Mouse (Mus musculus): ENCODE measurements around the gene Ubl5. TPM values are rescaled to one million over a fixed set of nuclear protein-coding genes. Genes with fewer than 3 reads are reported as not detected.
"Not testable (repeated sequence)": the region's sequence is repeated elsewhere in the genome, so short reads cannot be mapped to it uniquely, and the experiment has no call there.

Gene Ubl5
- total RNA-seq, 2 experiments from 2014 or later: 219 to 255 TPM

GRCm38 (mm10) chr9:20652260-20652658 lies 9.6 kb downstream of the Ubl5 start:
- no peak for DNase-seq
- intact Hi-C loops (cut with DNase I): loop anchor here (5.0 kb wide), 1 partner anchor 270 kb away; no protein-coding TSS in a partner anchor

GRCm38 (mm10) chr9:20653859-20654258 lies 11.2 kb downstream of the Ubl5 start:
- no peak for DNase-seq
- intact Hi-C loops (cut with DNase I): loop anchor here (5.0 kb wide), 1 partner anchor 272 kb away; no protein-coding TSS in a partner anchor

DNA sequence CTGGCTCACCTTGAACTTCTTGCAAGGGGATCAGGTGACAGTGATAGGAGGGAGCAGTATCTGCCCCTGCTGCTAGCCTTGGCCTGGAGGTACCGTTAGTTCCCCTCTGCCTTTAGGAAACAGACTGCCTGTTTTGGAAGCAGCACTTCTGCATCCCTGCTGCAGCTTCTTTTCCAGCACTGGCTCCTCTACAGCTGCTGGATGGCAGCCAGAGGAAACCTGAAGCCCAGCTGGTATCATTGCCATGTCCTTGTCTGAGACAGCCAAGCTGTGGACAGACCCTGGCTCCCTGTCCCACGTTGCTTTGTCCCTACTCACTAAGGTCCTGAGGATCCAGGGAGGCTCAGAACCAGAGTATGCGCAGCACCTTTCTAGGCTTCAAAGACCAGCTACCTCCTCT lies 14.9 kb downstream of the Ubl5 start:
- peak; percentile 44 to 50 for DNase-seq
- intact Hi-C loops (cut with DNase I): no loop called here

DNA sequence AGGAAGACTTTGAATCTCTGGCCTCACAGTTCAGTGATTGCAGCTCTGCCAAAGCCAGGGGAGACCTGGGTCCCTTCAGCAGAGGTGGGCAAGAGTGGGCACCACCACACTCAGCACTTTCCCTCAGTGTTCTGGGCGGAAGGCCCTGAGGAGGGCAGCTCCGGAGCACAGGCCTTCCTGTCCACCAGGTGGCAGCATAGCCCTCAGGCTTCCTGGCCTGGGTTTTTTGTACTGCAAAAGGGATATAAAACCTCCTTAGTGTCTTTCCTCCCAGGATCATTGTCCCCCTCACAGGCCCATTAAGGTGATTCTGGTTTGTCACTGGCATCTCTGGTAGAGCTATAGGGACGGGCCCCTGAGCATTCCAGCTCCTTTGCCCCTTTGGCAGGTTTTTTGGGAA lies 19.6 kb downstream of the Ubl5 start:
- intact Hi-C loops (cut with DNase I): loop anchor here (5.0 kb wide), 2 partner anchors 175 to 195 kb away; no protein-coding TSS in a partner anchor
- peak; percentile 71 to 75 for DNase-seq

DNA sequence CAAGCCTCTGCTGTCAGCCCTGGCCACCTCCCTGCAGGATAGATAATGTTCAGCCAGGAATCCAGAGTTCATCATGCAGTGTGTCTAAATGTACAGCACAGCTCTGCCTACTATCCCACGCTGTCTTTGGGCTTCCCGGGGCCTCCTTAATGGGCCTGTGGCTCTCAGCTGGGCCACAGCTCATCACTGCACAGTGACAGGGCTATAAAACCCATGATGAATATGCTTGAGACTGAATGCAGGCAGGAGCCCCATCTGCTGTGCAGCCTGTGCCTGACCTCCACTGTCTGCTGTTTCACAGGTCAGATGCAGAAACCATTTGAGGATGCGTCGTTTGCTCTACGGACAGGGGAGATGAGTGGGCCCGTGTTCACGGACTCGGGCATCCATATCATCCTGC lies 20.2 kb downstream of the Ubl5 start:
- DNase-seq: no peak
- intact Hi-C loops (cut with DNase I): loop anchor here (5.0 kb wide), 2 partner anchors 174 to 196 kb away; no protein-coding TSS in a partner anchor

DNA sequence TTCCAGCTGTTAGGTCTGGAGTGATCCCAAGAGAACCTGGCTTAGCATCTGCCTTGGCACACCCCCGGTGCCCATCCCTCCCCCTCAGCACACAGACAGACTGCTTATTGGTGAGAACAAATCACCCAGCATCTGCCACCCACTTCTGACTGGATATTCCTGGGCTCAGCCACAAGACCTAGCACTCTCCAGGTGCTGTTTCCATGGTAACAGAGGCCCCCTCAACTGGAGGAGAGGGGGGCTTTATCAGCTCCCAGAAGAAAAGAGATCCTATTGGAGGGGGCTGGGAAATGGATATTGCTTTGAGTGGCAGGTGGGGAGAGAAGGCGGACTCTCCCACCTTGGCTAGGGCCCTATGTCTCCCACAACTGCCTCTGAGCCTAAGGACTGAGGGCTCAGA lies 21.3 kb downstream of the Ubl5 start:
- intact Hi-C loops (cut with DNase I): loop anchor here (5.0 kb wide), 2 partner anchors 173 to 197 kb away; no protein-coding TSS in a partner anchor
- DNase-seq: no peak

- DNase-seq: no peak
- intact Hi-C loops (cut with DNase I): loop anchor here (5.0 kb wide), 2 partner anchors 173 to 197 kb away; no protein-coding TSS in a partner anchor
Observed at GRCm38 (mm10) chr9:20664366-20664765, 21.7 kb downstream of the Ubl5 start.

GRCm38 (mm10) chr9:20664982-20665637 lies 22.4 kb downstream of the Ubl5 start:
- DNase-seq: no peak
- intact Hi-C loops (cut with DNase I): loop anchor here (5.0 kb wide), 2 partner anchors 172 to 198 kb away; no protein-coding TSS in a partner anchor

GRCm38 (mm10) chr9:20665925-20666324 lies 23.2 kb downstream of the Ubl5 start:
- intact Hi-C loops (cut with DNase I): no loop called here
- DNase-seq: no peak

DNA sequence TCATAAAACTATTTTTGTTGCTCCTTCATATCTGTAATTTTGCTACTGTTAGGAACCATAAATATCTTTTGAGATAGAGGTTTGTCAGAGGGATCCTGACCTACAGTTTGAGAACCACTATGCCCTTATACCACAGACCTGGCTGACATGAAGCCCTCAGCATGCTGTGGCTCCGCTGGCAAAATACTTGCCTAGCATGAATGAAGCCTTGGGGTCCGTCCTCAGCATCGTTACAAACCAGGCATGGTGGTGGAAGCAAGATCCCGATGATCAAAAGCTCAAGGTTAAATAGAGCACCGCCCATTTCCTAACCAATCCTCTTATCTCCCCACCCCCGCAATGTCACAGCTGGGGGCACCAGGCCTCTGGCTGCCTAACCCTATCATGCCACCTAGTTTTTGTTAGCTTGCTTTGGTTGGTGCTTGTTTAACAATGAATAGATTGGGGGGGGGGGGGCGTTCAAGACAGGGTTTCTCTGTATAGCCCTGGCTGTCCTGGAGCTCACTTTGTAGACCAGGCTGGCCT lies 23.9 kb downstream of the Ubl5 start:
- intact Hi-C loops (cut with DNase I): no loop called here
- no peak for DNase-seq

- no peak for DNase-seq
- intact Hi-C loops (cut with DNase I): no loop called here
Observed at GRCm38 (mm10) chr9:20668065-20668464, 25.4 kb downstream of the Ubl5 start.

DNA sequence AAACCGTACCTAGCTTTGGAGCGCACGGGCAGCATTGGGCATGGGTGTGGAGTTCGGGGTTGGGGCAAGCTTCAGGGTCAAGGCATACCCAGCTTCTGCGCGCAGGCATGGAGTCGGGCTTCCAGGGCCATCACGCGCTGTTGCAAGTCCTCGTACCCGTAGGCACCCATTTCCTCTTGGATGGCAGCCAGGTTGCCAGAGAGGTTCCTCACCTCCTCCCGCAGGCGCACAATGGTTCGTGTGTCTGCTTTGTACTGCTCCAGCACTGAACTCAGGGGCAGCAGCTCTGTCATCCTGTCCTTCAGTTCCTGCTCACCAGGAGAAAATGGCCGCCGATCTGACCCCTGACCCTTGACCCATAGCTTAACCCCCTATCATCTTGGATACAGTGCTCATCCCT lies 29.4 kb downstream of the Ubl5 start:
- intact Hi-C loops (cut with DNase I): no loop called here
- no peak for DNase-seq

DNA sequence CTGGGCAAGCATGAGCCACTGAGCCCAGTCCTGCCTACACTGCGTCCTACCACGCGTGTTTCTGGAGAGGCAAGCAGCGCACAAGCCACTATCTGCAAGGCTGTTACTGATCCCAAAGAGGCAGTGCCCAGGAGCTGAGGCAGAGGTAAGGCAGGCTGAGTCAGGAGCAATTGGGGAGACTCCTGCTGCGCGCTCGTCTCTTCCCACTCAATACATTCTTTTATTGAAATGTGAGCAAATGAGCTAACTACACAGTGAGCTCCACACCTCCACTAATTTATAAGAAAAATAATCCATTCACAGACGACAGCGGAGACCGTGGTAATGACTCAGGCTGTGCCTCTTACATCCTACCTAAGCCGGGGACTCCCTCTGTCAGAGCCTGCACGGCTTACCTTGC lies 35.2 kb downstream of the Ubl5 start:
- no peak for DNase-seq
- intact Hi-C loops (cut with DNase I): no loop called here

GRCm38 (mm10) chr9:20680378-20680958 lies 37.8 kb downstream of the Ubl5 start:
- intact Hi-C loops (cut with DNase I): no loop called here
- DNase-seq: no peak

DNA sequence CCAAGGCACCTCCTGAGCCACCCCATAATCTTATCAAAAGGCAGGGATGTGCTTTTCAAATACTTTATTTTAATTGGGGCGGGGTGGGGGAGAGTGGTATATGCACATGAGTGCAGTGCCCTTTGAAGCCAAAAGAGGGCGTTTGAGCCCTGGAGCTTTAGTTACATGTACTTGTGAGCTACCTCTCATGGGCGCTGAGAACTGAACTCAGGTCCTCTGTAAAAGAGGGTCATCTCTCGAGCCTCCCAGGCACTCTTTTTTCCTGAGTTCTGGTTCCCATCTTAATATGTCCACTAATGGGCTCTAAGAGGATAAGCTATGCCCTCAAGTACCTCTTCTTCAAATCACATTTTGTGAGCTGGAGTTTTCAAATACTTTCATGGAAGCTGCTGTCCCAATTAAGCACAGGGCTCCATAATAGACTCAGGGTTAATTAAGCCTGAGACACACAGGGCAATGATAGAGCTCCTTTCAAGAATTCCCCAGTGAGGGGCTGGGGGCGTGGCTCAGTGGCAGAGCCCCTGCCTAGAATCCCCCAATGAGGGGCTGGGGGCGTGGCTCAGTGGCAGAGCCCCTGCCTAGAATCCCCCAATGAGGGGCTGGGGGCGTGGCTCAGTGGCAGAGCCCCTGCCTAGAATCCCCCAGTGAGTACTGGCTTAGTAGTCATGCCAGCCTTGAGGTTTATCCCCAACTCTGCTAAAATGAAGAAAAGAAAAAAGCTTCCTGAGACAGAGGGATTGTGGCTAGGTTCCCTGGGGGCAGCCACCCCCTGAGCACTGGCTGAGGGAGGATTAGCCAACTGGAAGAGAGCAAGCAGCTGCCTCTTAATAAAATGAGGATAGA lies 39.1 kb downstream of the Ubl5 start:
- DNase-seq: no peak
- intact Hi-C loops (cut with DNase I): no loop called here

DNA sequence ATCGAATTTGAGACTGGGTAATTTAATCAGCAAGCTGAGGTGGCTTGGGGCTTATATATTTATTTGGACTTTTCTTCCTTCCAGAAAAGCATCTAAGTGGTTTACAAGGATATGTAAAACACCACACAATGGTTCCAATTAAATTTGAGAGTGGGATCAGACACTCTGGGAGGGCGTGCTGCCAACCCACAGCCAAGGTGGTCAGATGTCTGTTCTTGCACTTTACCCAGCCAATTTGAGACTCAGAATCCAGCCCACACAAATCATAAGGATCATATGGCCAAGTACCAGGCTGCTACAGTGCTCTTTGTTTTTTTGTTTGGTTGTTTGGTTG lies 39.7 kb downstream of the Ubl5 start:
- DNase-seq: no peak
- intact Hi-C loops (cut with DNase I): no loop called here

DNA sequence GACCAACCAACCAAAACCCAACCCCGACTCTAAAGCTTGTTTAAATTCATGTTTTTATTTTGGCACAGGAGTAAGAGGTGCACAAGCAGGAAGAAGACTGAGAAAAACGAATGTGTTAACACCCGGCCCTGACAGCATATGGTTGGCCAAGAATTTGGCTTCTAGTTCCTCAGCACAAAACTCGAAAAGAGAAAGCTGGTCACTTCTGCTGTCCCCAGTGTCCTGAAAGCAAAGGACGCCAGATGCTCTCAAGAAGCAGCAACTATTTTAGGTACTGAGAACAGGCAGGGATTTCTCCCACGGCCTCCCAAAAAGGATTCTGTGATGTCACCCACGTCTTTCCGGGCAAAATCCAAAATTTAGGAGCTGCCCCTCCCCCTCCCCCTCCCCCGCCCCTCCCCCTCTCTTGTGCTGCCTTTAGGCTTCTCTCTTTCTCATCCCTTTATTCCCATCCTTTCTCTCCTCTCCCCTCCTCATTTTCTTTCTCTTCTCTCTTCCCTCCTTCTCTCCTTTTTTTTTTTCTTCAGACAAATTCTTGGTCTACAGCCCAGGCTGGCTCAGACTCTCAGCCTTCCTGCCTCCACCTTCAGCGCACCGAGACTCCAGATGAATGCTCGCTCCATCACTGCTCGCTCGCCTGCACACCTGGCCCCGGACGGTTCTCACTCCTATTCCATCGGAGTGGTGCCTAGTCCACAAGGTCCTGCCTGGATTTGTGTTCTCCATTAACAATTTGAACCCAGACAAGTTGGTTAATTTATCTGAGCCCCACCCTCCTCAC lies 42.6 kb downstream of the Ubl5 start:
- no peak for DNase-seq
- intact Hi-C loops (cut with DNase I): no loop called here

GRCm38 (mm10) chr9:20689403-20689802 lies 46.7 kb downstream of the Ubl5 start:
- intact Hi-C loops (cut with DNase I): no loop called here
- DNase-seq: no peak

DNA sequence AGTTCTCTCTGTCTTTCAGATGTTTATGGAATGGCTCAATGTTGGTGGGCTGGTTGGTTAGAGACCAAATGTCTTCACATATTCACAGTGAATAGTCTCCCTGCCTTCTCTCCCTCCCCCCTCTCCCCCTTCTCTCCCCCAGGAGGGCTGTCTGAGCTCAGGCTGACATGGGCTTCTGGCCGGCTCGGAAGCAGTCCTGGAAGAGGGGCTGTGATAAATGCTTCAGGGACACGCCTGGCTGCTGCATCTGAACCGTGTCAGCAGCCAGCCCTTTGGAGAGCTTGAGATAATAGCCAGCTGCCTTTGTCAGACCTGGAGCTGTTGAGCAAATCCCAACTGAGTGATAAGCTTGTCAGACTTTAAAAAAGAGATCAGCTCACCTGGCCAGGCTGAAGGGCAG lies 47.2 kb downstream of the Ubl5 start:
- intact Hi-C loops (cut with DNase I): no loop called here
- DNase-seq: no peak

DNA sequence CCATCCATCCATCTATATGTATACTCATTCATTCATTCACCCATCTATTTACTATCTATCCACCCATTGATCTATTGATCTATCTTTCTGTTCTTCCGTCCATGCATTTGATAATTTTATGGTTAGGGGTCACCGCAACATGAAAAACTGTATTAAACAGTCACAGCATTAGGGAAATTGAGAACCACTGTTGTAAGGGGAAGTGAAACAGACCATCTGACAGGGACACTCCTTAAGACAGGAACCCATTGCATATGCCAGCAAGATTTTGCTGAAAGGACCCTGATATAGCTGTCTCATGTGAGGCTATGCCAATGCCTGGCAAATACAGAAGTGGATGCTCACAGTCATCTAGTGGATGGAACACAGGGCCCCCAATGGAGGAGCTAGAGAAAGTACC lies 47.8 kb downstream of the Ubl5 start:
- intact Hi-C loops (cut with DNase I); DNase-seq: not testable (repeated sequence)
